Mouse (Mus musculus): ENCODE results near the gene Tmem178b. TPM values are rescaled to one million over a fixed set of nuclear protein-coding genes. Genes with fewer than 3 reads are reported as not detected.

Gene Tmem178b
- polyA plus RNA-seq, 1 experiment from 2014 or later: 0.05 TPM

GRCm38 (mm10) chr6:40061327-40062189 is 188.5 kb downstream of the Tmem178b start:
- H3K4me1 ChIP-seq (replicated peaks): no peaks in the 10 kb centered on the region
- 72% methylated on average over 5 of the region's 5 CpGs for WGBS
- ATAC-seq (ENCODE audit: insufficient number of reproducible peaks, low FRiP score): no peak
- H3K4me3 ChIP-seq: no peak overlapping the region
- H3K27ac ChIP-seq (ENCODE audit: poor library complexity, severe bottlenecking): no peak overlapping the region
- H3K4me2 ChIP-seq: no peak overlapping the region
- H3K27me3 ChIP-seq (replicated peaks): no peaks in the 10 kb centered on the region
- no peaks in the 10 kb centered on the region for H3K36me3 ChIP-seq
- H3K9ac ChIP-seq: no peak overlapping the region
- no peaks in the 10 kb centered on the region for H3K9me3 ChIP-seq (replicated peaks)

GRCm38 (mm10) chr6:40062190-40062501 is 189.1 kb downstream of the Tmem178b start:
- Histone ChIP-seq H3K36me3 (no peaks in the 10 kb centered on the region), H3K9me3 (replicated peaks) (no peaks in the 10 kb centered on the region), H3K27me3 (replicated peaks) (no peaks in the 10 kb centered on the region), H3K4me1 (replicated peaks) (no peaks in the 10 kb centered on the region), H3K9ac (no peak overlapping the region), H3K4me3 (no peak overlapping the region), H3K4me2 (no peak overlapping the region), H3K27ac (ENCODE audit: poor library complexity, severe bottlenecking) (no peak overlapping the region)
- WGBS: 82% methylated on average over 7 of the region's 7 CpGs
- no peak for ATAC-seq (ENCODE audit: insufficient number of reproducible peaks, low FRiP score)

GRCm38 (mm10) chr6:40063438-40063837 is 190.4 kb downstream of the Tmem178b start:
- H3K36me3 ChIP-seq: no peaks in the 10 kb centered on the region
- no peaks in the 10 kb centered on the region for H3K27me3 ChIP-seq (replicated peaks)
- H3K4me2 ChIP-seq: no peak overlapping the region
- no peak overlapping the region for H3K27ac ChIP-seq (ENCODE audit: poor library complexity, severe bottlenecking)
- H3K9me3 ChIP-seq (replicated peaks): no peaks in the 10 kb centered on the region
- no peak overlapping the region for H3K9ac ChIP-seq
- no peaks in the 10 kb centered on the region for H3K4me1 ChIP-seq (replicated peaks)
- no peak overlapping the region for H3K4me3 ChIP-seq
- 92% methylated on average over 1 of the region's 1 CpGs for WGBS
- no peak for ATAC-seq (ENCODE audit: insufficient number of reproducible peaks, low FRiP score)

- no peaks in the 10 kb centered on the region for H3K4me1 ChIP-seq (replicated peaks)
- H3K9me3 ChIP-seq (replicated peaks): no peaks in the 10 kb centered on the region
- 47% methylated on average over 1 of the region's 1 CpGs for WGBS
- no peaks in the 10 kb centered on the region for H3K36me3 ChIP-seq
- no peak overlapping the region for H3K27ac ChIP-seq (ENCODE audit: poor library complexity, severe bottlenecking)
- no peaks in the 10 kb centered on the region for H3K27me3 ChIP-seq (replicated peaks)
- no peak overlapping the region for H3K9ac ChIP-seq
- no peak overlapping the region for H3K4me2 ChIP-seq
- ATAC-seq (ENCODE audit: insufficient number of reproducible peaks, low FRiP score): no peak
- no peak overlapping the region for H3K4me3 ChIP-seq
These were observed 190.8 kb downstream of the Tmem178b start for GRCm38 (mm10) chr6:40063899-40064298.

- no peak overlapping the region for H3K4me2 ChIP-seq
- H3K36me3 ChIP-seq: no peaks in the 10 kb centered on the region
- no peaks in the 10 kb centered on the region for H3K9me3 ChIP-seq (replicated peaks)
- no peak for ATAC-seq (ENCODE audit: insufficient number of reproducible peaks, low FRiP score)
- H3K27me3 ChIP-seq (replicated peaks): no peaks in the 10 kb centered on the region
- WGBS: 74% methylated on average over 2 of the region's 2 CpGs
- H3K4me3 ChIP-seq: no peak overlapping the region
- H3K27ac ChIP-seq (ENCODE audit: poor library complexity, severe bottlenecking): no peak overlapping the region
- H3K9ac ChIP-seq: no peak overlapping the region
- no peaks in the 10 kb centered on the region for H3K4me1 ChIP-seq (replicated peaks)
These were observed 191.3 kb downstream of the Tmem178b start for GRCm38 (mm10) chr6:40064342-40064741.

- Histone ChIP-seq H3K4me3 (no peak overlapping the region), H3K4me1 (replicated peaks) (no peaks in the 10 kb centered on the region), H3K9me3 (replicated peaks) (no peaks in the 10 kb centered on the region), H3K9ac (no peak overlapping the region), H3K27me3 (replicated peaks) (no peaks in the 10 kb centered on the region), H3K27ac (ENCODE audit: poor library complexity, severe bottlenecking) (no peak overlapping the region), H3K36me3 (no peaks in the 10 kb centered on the region), H3K4me2 (no peak overlapping the region)
- WGBS: 79% methylated on average over 6 of the region's 6 CpGs
- ATAC-seq (ENCODE audit: insufficient number of reproducible peaks, low FRiP score): no peak
These were observed 195.4 kb downstream of the Tmem178b start for GRCm38 (mm10) chr6:40068467-40068866.

GRCm38 (mm10) chr6:40071007-40071406 is 197.9 kb downstream of the Tmem178b start:
- no peak overlapping the region for H3K4me2 ChIP-seq
- WGBS: 42% methylated on average over 3 of the region's 3 CpGs

GRCm38 (mm10) chr6:40076089-40076488 is 203.0 kb downstream of the Tmem178b start:
- Histone ChIP-seq H3K27ac (ENCODE audit: poor library complexity, severe bottlenecking) (no peak overlapping the region), H3K36me3 (no peaks in the 10 kb centered on the region), H3K9ac (no peak overlapping the region), H3K4me3 (no peak overlapping the region), H3K4me1 (replicated peaks) (no peaks in the 10 kb centered on the region), H3K9me3 (replicated peaks) (no peaks in the 10 kb centered on the region), H3K27me3 (replicated peaks) (no peaks in the 10 kb centered on the region), H3K4me2 (no peak overlapping the region)
- WGBS: 21% methylated on average over 1 of the region's 1 CpGs
- ATAC-seq (ENCODE audit: insufficient number of reproducible peaks, low FRiP score): no peak

More at GRCm38 (mm10) chr6:40071007-40071406, 197.9 kb downstream of the Tmem178b start:
- ATAC-seq (ENCODE audit: insufficient number of reproducible peaks, low FRiP score): no peak
- Histone ChIP-seq H3K4me3 (no peak overlapping the region), H3K4me1 (replicated peaks) (no peaks in the 10 kb centered on the region), H3K36me3 (no peaks in the 10 kb centered on the region), H3K27ac (ENCODE audit: poor library complexity, severe bottlenecking) (no peak overlapping the region), H3K27me3 (replicated peaks) (no peaks in the 10 kb centered on the region), H3K9me3 (replicated peaks) (no peaks in the 10 kb centered on the region), H3K9ac (no peak overlapping the region)

- no peak for ATAC-seq (ENCODE audit: insufficient number of reproducible peaks, low FRiP score)
- Histone ChIP-seq H3K36me3 (no peaks in the 10 kb centered on the region), H3K4me2 (no peak overlapping the region), H3K9me3 (replicated peaks) (no peaks in the 10 kb centered on the region), H3K27ac (ENCODE audit: poor library complexity, severe bottlenecking) (no peak overlapping the region), H3K4me1 (replicated peaks) (no peaks in the 10 kb centered on the region), H3K9ac (no peak overlapping the region), H3K4me3 (no peak overlapping the region), H3K27me3 (replicated peaks) (no peaks in the 10 kb centered on the region)
- WGBS: 75% methylated on average over 5 of the region's 5 CpGs
These were observed 203.7 kb downstream of the Tmem178b start for GRCm38 (mm10) chr6:40076670-40077313.

- Histone ChIP-seq H3K4me2 (no peak overlapping the region), H3K9ac (no peak overlapping the region), H3K36me3 (no peaks in the 10 kb centered on the region), H3K9me3 (replicated peaks) (no peaks in the 10 kb centered on the region), H3K27ac (ENCODE audit: poor library complexity, severe bottlenecking) (no peak overlapping the region), H3K4me1 (replicated peaks) (no peaks in the 10 kb centered on the region), H3K27me3 (replicated peaks) (no peaks in the 10 kb centered on the region), H3K4me3 (no peak overlapping the region)
- 74% methylated on average over 3 of the region's 3 CpGs for WGBS
- ATAC-seq (ENCODE audit: insufficient number of reproducible peaks, low FRiP score): no peak
These were observed 205.3 kb downstream of the Tmem178b start for GRCm38 (mm10) chr6:40078353-40078752.

- H3K9ac ChIP-seq: no peak overlapping the region
- no peak overlapping the region for H3K27ac ChIP-seq (ENCODE audit: poor library complexity, severe bottlenecking)
- H3K9me3 ChIP-seq (replicated peaks): no peaks in the 10 kb centered on the region
- H3K4me1 ChIP-seq (replicated peaks): no peaks in the 10 kb centered on the region
- H3K4me3 ChIP-seq: no peak overlapping the region
- H3K27me3 ChIP-seq (replicated peaks): no peaks in the 10 kb centered on the region
- ATAC-seq (ENCODE audit: insufficient number of reproducible peaks, low FRiP score): no peak
- no peaks in the 10 kb centered on the region for H3K36me3 ChIP-seq
- 77% methylated on average over 3 of the region's 3 CpGs for WGBS
- no peak overlapping the region for H3K4me2 ChIP-seq
These were observed 210.7 kb downstream of the Tmem178b start for GRCm38 (mm10) chr6:40083726-40084125.
